Mouse (Mus musculus): ENCODE data around the gene Tnfaip2. TPM values are rescaled to one million over a fixed set of nuclear protein-coding genes. Genes with fewer than 3 reads are reported as not detected.

Tnfaip2 gene
- polyA plus RNA-seq, 1 experiment from 2014 or later, result 0.79 TPM

DNA sequence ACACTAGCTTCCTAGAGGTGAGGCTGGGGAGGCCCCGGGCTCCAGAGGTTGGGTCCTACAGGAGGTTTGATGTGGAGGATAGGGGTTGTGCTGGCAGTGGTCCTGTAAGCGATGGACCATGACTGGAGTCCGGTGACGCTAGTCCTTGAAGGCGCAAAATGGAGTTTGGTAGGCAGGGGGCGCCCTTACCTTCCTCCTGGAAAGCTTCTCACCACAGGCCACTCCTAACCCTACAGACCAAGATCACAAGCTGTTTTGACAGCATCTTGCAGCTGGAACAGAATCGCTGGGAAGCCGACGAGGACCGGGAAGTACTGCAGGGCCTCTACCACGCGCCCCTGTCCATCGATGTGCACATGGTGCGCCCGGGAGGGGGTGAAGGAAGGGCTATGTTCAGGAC lies 17.0 kb upstream of the Tnfaip2 start:
- no peaks in the 10 kb centered on the region for H3K36me3 ChIP-seq (replicated peaks; ENCODE audit: control insufficient read depth, insufficient read depth)
- H3K27me3 ChIP-seq (ENCODE audit: control insufficient read depth, insufficient read depth, low read length), result peaks cover 87% of the 10 kb centered on the region
- H3K27ac ChIP-seq, result no peak overlapping the region
- no peaks in the 10 kb centered on the region for H3K9me3 ChIP-seq (ENCODE audit: control insufficient read depth, low read length)
- peaks cover 19% of the 10 kb centered on the region; the same call in 1 of the 2 replicates for H3K4me1 ChIP-seq (replicated peaks; ENCODE audit: control insufficient read depth, insufficient read depth, low read length)
- WGBS, result 5% methylated on average over 15 of the region's 15 CpGs
- no peak overlapping the region for H3K9ac ChIP-seq
- H3K4me2 ChIP-seq (replicated peaks), result no peak overlapping the region
- no peak overlapping the region for H3K4me3 ChIP-seq (replicated peaks; ENCODE audit: low read length)
- ATAC-seq (ENCODE audit: low FRiP score), result no peak
- DNase-seq (ENCODE audit: low spot score), result peak; percentile 77

DNA sequence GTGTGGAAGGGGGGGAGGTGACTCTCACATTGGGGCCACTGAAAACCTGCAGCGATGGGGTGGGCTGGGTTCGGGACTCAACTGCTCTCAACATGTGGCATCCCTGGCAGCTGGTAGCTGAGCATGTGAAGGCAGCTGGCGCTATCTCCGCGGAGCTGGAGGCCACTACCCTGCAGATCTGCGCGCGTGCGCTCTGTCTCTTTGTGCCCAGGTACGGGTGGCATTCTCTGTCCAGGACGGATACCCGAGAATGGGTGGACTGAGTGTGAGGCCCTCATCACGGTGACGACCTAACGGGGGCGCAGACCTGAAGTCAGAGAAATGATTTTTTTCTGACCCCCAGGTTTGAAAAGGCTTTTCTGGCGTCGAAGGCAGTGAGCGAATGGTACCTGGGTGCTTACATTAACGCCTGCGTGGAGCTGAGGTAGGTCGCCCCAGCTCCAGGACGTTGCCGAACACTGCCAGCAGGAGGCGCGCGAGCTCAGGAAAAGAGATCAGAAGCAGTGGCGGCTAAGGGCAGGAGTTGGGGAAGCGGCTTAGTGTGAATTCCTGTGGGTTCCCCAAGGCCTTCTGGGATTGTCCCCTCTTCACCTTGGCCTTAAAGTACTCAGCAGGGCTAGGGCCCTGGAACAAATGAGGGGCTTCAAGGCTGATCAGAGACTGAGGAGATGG lies 16.3 kb upstream of the Tnfaip2 start:
- ATAC-seq (ENCODE audit: low FRiP score) (peak; percentile 57), DNase-seq (ENCODE audit: low spot score) (peak; percentile 91)
- peaks cover 88% of the 10 kb centered on the region for H3K27me3 ChIP-seq (ENCODE audit: control insufficient read depth, insufficient read depth, low read length)
- H3K9me3 ChIP-seq (ENCODE audit: control insufficient read depth, low read length), result no peaks in the 10 kb centered on the region
- no peak overlapping the region for H3K4me3 ChIP-seq (replicated peaks; ENCODE audit: low read length)
- no peak overlapping the region for H3K27ac ChIP-seq
- no peaks in the 10 kb centered on the region for H3K36me3 ChIP-seq (replicated peaks; ENCODE audit: control insufficient read depth, insufficient read depth)
- H3K4me1 ChIP-seq (replicated peaks; ENCODE audit: control insufficient read depth, insufficient read depth, low read length), result peaks cover 19% of the 10 kb centered on the region; the same call in 1 of the 2 replicates
- no peak overlapping the region for H3K9ac ChIP-seq
- no peak overlapping the region for H3K4me2 ChIP-seq (replicated peaks)
- WGBS, result 16% methylated on average over 29 of the region's 29 CpGs

DNA sequence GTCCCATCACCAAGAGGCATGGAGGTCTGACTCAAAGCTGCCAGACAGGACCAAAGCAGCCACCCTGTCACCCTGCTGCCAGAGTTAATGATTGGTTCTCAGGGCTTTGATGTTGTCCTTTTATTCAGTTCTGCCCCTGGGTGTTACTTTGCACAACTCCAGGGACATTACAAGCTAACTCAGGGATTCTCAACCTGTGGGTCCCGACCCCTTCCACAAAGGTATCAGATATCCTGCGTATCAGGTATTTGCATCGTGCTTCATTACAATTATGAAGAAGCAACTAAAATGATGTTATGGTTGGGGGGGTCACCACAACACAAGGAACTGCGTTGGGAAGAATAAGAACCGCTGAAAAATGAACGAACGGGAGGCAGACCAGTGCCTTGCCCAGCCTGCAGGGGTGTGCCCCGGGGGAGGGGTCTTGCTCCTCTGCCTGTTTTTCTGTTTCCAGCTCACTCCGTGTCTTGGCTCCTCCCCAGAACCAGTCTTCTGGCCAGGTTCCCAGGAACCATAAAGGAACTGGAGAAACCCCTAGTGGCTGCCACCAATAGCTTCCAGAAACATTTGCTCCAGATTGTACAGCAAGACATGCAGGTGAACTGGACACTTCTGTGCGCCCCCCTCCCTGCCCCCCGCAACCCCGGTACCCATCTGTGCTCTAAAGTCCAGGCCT lies 14.7 kb upstream of the Tnfaip2 start:
- no peaks in the 10 kb centered on the region for H3K36me3 ChIP-seq (replicated peaks; ENCODE audit: control insufficient read depth, insufficient read depth)
- H3K9me3 ChIP-seq (ENCODE audit: control insufficient read depth, low read length), result no peaks in the 10 kb centered on the region
- ATAC-seq (ENCODE audit: low FRiP score), result no peak
- 39% methylated on average over 12 of the region's 12 CpGs for WGBS
- H3K4me1 ChIP-seq (replicated peaks; ENCODE audit: control insufficient read depth, insufficient read depth, low read length), result peaks cover 19% of the 10 kb centered on the region; the same call in 1 of the 2 replicates
- H3K27me3 ChIP-seq (ENCODE audit: control insufficient read depth, insufficient read depth, low read length), result peaks cover 83% of the 10 kb centered on the region
- no peak overlapping the region for H3K4me3 ChIP-seq (replicated peaks; ENCODE audit: low read length)
- H3K4me2 ChIP-seq (replicated peaks), result no peak overlapping the region
- no peak overlapping the region for H3K9ac ChIP-seq
- no peak overlapping the region for H3K27ac ChIP-seq
- DNase-seq (ENCODE audit: low spot score), result no peak

DNA sequence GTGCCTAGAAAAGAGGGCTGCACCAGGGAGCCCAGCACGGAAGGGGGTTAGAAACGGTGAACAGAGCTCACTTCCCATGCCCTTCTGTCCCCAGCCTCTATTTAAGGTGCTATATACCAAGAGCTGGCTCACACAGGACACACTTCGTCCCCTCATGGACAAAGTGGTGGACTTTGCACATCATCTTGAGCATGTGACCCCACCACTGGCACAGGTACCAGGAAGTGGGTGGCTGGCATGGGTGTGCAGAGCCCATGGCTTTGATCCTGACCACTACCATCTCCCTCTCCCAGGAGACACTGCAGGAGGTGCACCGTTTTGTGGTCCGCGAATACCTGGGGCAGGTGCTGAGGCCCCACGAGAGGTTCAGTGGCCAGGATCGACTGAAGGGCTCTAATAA lies 13.9 kb upstream of the Tnfaip2 start:
- H3K27ac ChIP-seq, result no peak overlapping the region
- no peaks in the 10 kb centered on the region for H3K36me3 ChIP-seq (replicated peaks; ENCODE audit: control insufficient read depth, insufficient read depth)
- H3K9me3 ChIP-seq (ENCODE audit: control insufficient read depth, low read length), result no peaks in the 10 kb centered on the region
- H3K4me2 ChIP-seq (replicated peaks), result peak overlapping the region; percentile 59; the same call in 1 of the 2 replicates
- ATAC-seq (ENCODE audit: low FRiP score), result no peak
- 17% methylated on average over 8 of the region's 8 CpGs for WGBS
- H3K27me3 ChIP-seq (ENCODE audit: control insufficient read depth, insufficient read depth, low read length), result peaks cover 79% of the 10 kb centered on the region
- no peak for DNase-seq (ENCODE audit: low spot score)
- no peak overlapping the region for H3K9ac ChIP-seq
- H3K4me1 ChIP-seq (replicated peaks; ENCODE audit: control insufficient read depth, insufficient read depth, low read length), result peaks cover 19% of the 10 kb centered on the region; the same call in 1 of the 2 replicates
- no peak overlapping the region for H3K4me3 ChIP-seq (replicated peaks; ENCODE audit: low read length)

DNA sequence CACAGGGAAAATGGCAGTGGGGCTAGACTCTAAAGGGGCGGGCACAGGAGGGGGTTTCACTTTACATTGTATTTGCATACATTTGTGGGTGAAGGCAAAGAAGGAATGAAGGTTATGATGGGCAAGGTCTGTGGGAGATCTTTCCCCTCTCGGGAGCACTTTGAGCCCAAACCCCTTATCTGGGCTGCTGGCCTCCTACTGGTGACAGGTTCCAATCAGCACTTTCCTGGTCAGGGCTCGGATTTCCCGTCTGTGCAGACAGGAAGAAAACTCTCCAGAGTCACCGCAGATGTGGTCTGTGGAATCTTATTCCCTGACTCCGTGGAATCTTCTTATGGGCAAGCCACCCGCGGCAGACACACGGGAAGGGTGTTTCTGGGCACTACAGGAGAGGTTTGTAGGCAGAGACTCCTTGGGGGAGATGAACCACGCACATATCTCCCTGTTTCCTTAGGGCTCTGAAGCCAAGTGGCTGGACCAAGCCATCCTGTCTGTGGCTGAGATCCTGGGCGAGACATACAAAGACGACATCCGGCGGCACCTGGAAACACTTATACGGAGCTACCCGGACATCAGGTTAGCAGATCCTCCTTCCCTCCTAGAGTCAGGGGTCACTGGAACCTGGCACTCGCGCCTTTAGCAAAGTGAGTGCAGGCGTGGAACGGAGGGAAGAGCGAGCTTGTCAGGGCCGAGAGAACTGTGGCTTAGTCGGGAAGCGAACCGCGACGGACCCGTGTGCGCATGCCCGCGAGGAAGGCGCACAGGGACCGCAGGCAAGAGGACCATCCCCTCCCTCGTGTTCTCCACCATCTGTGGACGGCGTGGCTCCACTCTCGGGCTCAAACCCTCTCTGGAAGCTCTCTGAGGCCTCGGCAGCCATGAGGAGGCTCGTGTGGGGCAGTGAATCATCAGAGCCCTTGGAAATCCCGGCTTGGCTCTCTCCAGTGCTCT lies 13.0 kb upstream of the Tnfaip2 start:
- WGBS, result under 1% methylated on average over 40 of the region's 40 CpGs
- no peaks in the 10 kb centered on the region for H3K9me3 ChIP-seq (ENCODE audit: control insufficient read depth, low read length)
- no peaks in the 10 kb centered on the region for H3K36me3 ChIP-seq (replicated peaks; ENCODE audit: control insufficient read depth, insufficient read depth)
- peaks cover 71% of the 10 kb centered on the region for H3K27me3 ChIP-seq (ENCODE audit: control insufficient read depth, insufficient read depth, low read length)
- H3K4me3 ChIP-seq (replicated peaks; ENCODE audit: low read length), result peak overlapping the region; percentile 33
- H3K27ac ChIP-seq, result no peak overlapping the region
- peak overlapping the region; percentile 64 for H3K9ac ChIP-seq
- ATAC-seq (ENCODE audit: low FRiP score) (no peak), DNase-seq (ENCODE audit: low spot score) (peak; percentile 71)
- peaks cover 21% of the 10 kb centered on the region; the same call in 1 of the 2 replicates for H3K4me1 ChIP-seq (replicated peaks; ENCODE audit: control insufficient read depth, insufficient read depth, low read length)
- peak overlapping the region; percentile 59 for H3K4me2 ChIP-seq (replicated peaks)

DNA sequence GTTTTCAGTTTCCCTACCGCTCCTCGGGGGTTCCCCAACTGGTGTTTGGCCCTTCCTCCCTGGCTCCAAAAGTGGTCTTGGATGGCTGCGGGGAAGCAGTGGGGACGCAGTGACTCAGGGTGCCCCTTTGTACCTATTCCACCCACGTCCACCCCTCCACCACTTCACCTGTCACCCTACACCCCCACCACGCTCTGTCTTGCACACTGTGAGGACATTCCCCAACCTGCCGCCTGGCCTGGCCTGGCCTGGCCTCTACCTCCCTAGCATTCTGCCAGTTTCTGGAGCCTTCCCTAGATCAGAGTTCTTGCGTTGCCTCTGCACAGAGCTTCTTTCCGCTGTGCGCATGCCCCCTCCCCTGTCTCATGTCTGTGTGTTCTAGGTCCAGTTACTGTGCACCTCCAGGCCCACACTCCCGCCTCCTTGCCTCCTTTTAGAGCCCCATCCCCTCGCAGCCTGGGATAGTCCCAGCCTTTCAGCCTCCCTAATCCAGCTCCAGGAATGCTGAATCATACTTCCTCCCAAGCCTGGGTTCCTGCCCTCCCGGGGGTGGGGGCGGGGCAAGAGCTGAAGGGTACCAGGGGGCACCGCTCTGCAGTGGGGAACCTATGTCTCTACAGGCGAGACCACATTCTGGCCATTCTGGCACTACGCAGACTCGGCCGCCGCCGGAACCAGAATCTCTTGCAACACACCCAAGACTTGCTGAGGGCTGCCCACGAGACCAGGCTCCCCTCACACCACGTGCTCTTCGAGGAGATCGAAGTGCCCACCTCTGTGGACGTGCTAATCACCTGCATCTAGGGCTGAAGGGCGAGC lies 12.0 kb upstream of the Tnfaip2 start:
- WGBS, result 9% methylated on average over 27 of the region's 27 CpGs
- H3K9me3 ChIP-seq (ENCODE audit: control insufficient read depth, low read length), result no peaks in the 10 kb centered on the region
- DNase-seq (ENCODE audit: low spot score), result no peak
- H3K36me3 ChIP-seq (replicated peaks; ENCODE audit: control insufficient read depth, insufficient read depth), result no peaks in the 10 kb centered on the region
- H3K9ac ChIP-seq, result peak overlapping the region; percentile 64; the same call in 1 of the 2 replicates
- no peak overlapping the region for H3K27ac ChIP-seq
- ATAC-seq (ENCODE audit: low FRiP score), result no peak
- H3K4me3 ChIP-seq (replicated peaks; ENCODE audit: low read length), result peak overlapping the region; percentile 33
- H3K4me1 ChIP-seq (replicated peaks; ENCODE audit: control insufficient read depth, insufficient read depth, low read length), result peaks cover 31% of the 10 kb centered on the region; the same call in 1 of the 2 replicates
- peaks cover 62% of the 10 kb centered on the region for H3K27me3 ChIP-seq (ENCODE audit: control insufficient read depth, insufficient read depth, low read length)
- peak overlapping the region; percentile 59 for H3K4me2 ChIP-seq (replicated peaks)

DNA sequence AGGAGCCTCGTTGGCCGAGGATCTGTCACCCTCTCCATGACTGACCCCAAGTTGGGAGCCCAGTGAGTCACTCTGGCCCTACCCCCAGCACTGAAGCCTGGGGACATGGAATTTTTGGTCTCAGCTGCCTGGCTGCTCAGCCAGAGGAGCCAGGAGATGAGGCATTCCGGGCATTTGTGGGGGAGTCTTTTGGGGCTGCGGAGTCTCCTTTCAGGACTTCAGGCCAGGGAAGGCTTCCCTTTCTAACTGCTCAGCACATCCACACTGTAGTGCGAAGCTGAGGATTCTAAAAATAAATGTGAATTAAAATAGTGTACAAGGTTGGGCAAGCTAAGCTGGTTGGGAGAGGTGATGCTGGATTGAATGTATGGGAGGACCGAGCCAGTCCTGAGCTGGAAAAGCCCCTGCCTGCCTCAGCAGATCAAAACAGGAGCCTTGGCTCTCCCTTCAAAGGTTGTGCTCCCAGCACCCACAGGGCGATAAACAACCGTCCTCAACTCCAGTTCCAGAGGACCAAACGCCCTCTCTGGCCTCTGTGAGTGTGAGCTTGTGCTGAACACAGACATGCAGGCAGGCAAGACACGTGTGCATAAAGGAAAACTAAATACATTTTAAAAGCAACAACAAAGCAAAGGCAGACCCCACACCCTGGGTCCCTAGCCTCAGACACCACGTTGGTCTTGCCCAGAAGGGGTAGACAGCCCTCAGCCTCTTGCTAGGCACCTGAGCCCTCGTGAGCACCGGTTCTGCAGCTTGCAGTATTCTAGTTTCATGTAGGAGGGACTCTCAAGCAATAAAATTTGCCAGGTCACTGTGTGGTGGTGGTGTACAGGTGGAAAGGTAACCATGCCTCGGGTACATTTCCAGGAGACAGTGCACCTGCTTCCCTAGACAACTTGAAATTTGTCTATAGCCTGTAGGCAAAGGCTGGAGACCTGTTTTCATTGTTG lies 11.1 kb upstream of the Tnfaip2 start:
- 29% methylated on average over 14 of the region's 14 CpGs for WGBS
- Histone ChIP-seq H3K4me1 (replicated peaks; ENCODE audit: control insufficient read depth, insufficient read depth, low read length) (peaks cover 31% of the 10 kb centered on the region; the same call in 1 of the 2 replicates), H3K4me3 (replicated peaks; ENCODE audit: low read length) (no peak overlapping the region), H3K9me3 (ENCODE audit: control insufficient read depth, low read length) (no peaks in the 10 kb centered on the region), H3K36me3 (replicated peaks; ENCODE audit: control insufficient read depth, insufficient read depth) (no peaks in the 10 kb centered on the region), H3K9ac (no peak overlapping the region), H3K4me2 (replicated peaks) (no peak overlapping the region), H3K27me3 (ENCODE audit: control insufficient read depth, insufficient read depth, low read length) (peaks cover 57% of the 10 kb centered on the region), H3K27ac (no peak overlapping the region)
- DNase-seq (ENCODE audit: low spot score) (no peak), ATAC-seq (ENCODE audit: low FRiP score) (no peak)

DNA sequence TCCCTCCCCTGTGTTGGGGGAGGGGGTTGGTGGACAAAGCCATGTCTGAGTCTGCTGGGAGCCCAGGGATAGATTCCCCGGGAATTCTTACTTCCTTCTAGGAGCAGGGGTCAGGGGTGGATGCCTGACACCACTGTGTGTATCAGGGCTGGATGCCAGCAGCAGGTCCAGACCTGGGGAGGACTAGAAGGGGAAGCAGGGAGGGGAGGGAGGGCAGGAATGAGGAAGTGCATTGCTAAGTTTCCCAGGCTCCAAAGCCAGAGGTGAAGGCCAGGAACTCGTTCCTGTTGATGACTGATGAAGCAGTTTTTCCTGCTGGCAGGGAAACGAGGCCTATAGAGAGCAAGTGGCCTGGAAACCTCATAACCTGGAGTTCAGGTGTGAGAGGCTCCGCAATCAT lies 10.2 kb upstream of the Tnfaip2 start:
- WGBS, result 28% methylated on average over 4 of the region's 4 CpGs
- no peak overlapping the region for H3K27ac ChIP-seq
- no peak for DNase-seq (ENCODE audit: low spot score)
- H3K27me3 ChIP-seq (ENCODE audit: control insufficient read depth, insufficient read depth, low read length), result peaks cover 52% of the 10 kb centered on the region
- H3K36me3 ChIP-seq (replicated peaks; ENCODE audit: control insufficient read depth, insufficient read depth), result no peaks in the 10 kb centered on the region
- H3K9ac ChIP-seq, result no peak overlapping the region
- no peak overlapping the region for H3K4me3 ChIP-seq (replicated peaks; ENCODE audit: low read length)
- no peak for ATAC-seq (ENCODE audit: low FRiP score)
- H3K9me3 ChIP-seq (ENCODE audit: control insufficient read depth, low read length), result no peaks in the 10 kb centered on the region
- H3K4me1 ChIP-seq (replicated peaks; ENCODE audit: control insufficient read depth, insufficient read depth, low read length), result peaks cover 31% of the 10 kb centered on the region; the same call in 1 of the 2 replicates
- H3K4me2 ChIP-seq (replicated peaks), result no peak overlapping the region

Measured in hindbrain, embryonic 14.5 days (tissue).